Mouse (Mus musculus): ENCODE results near the gene Mfap1a.
"Not testable (repeated sequence)": the region's sequence is repeated elsewhere in the genome, so short reads cannot be mapped to it uniquely, and the experiment has no call there.

- TF ChIP-seq EP300 (optimal IDR thresholded peaks at IDR 0.05); CTCF (IDR thresholded peaks at IDR 0.05; ENCODE audit: low read depth): not testable (repeated sequence)
These were observed 4.9 kb downstream of the Mfap1a start for GRCm38 (mm10) chr2:121501550-121501949.
